Mouse (Mus musculus) midbrain, embryonic 15.5 days (tissue): ENCODE data around the gene Cdhr3. TPM values are rescaled to one million over a fixed set of nuclear protein-coding genes. Genes with fewer than 3 reads are reported as not detected.

Source experiments
- ATAC-seq: fragments of 200-750 bp; cut with Nextera tagmentation; replicated peaks from 2 replicates; pipeline ENCODE4 v1.8.0; 2017; ENCODE audit warnings: moderate TSS enrichment
- H3K27ac ChIP-seq: fragments of 300-500 bp; sonication (generic); 2 replicates; pipeline ENCODE4 v1.5.1; 2015; ENCODE audit warnings: mild to moderate bottlenecking, inconsistent platforms
- H3K27me3 ChIP-seq: fragments of 300-500 bp; sonication (generic); replicated peaks from 2 replicates; pipeline ENCODE4 v1.6.1; 2015; ENCODE audit warnings: inconsistent platforms
- H3K36me3 ChIP-seq: fragments of 300-500 bp; sonication (generic); replicated peaks from 2 replicates; pipeline ENCODE4 v1.6.1; 2015; ENCODE audit warnings: inconsistent platforms
- H3K4me1 ChIP-seq: fragments of 300-500 bp; sonication (generic); 2 replicates; pipeline ENCODE4 v1.6.1; 2015; ENCODE audit warnings: inconsistent platforms
- H3K4me2 ChIP-seq: fragments of 300-500 bp; sonication (generic); 2 replicates; pipeline ENCODE4 v1.6.1; 2015; ENCODE audit warnings: inconsistent platforms, mild to moderate bottlenecking, moderate library complexity
- H3K4me3 ChIP-seq: fragments of 300-500 bp; sonication (generic); 2 replicates; pipeline ENCODE4 v1.5.1; 2015; ENCODE audit warnings: mild to moderate bottlenecking, inconsistent platforms
- H3K9ac ChIP-seq: fragments of 300-500 bp; sonication (generic); 2 replicates; pipeline ENCODE4 v1.6.1; 2015; ENCODE audit warnings: mild to moderate bottlenecking, inconsistent platforms
- H3K9me3 ChIP-seq: fragments of 300-500 bp; sonication (generic); 2 replicates; pipeline ENCODE4 v1.6.1; 2016; ENCODE audit warnings: inconsistent platforms
- WGBS: fragments of 180-500 bp; shearing (Covaris S2); methylation state at CpG from one replicate; pipeline ENCODE4 v1.1.7; 2015; ENCODE audit warnings: mixed read lengths; 5-methylcytosine and 5-hydroxymethylcytosine counted together
- polyA plus RNA-seq: library from polyadenylated mRNA; unstranded; fragments of >200 nt; fragmentation: Nextera tagmentation; extraction: Ambion mirVana; gene quantifications from 2 replicates; pipeline ENCODE4 v1.2.1, GENCODE M21; 2015

Cdhr3 gene
- polyA plus RNA-seq, 1 experiment from 2014 or later: 0.32 TPM

GRCm38 (mm10) chr12:33046434-33046833 is 46.2 kb downstream of the Cdhr3 start:
- H3K4me2 ChIP-seq: no peak overlapping the region
- peaks cover 17% of the 10 kb centered on the region for H3K4me1 ChIP-seq
- H3K27me3 ChIP-seq: no peaks in the 10 kb centered on the region; the same call in 1 of the 2 replicates
- H3K36me3 ChIP-seq: no peaks in the 10 kb centered on the region
- no peak overlapping the region; the same call in 1 of the 2 replicates for H3K9ac ChIP-seq
- no peaks in the 10 kb centered on the region for H3K9me3 ChIP-seq
- H3K4me3 ChIP-seq: no peak overlapping the region
- ATAC-seq: peak; percentile 37; the same call in 1 of the 2 replicates
- 63% methylated on average over 7 of the region's 7 CpGs for WGBS
- H3K27ac ChIP-seq: peak overlapping the region; percentile 68

- Histone ChIP-seq H3K9me3 (no peaks in the 10 kb centered on the region), H3K4me1 (peaks cover 17% of the 10 kb centered on the region), H3K27ac (peak overlapping the region; percentile 68), H3K27me3 (no peaks in the 10 kb centered on the region; the same call in 1 of the 2 replicates), H3K4me3 (no peak overlapping the region), H3K9ac (no peak overlapping the region; the same call in 1 of the 2 replicates), H3K4me2 (peak overlapping the region; percentile 30), H3K36me3 (no peaks in the 10 kb centered on the region)
- peak; percentile 71 for ATAC-seq
- 38% methylated on average over 16 of the region's 16 CpGs for WGBS
Observed at GRCm38 (mm10) chr12:33045533-33046361, 46.9 kb downstream of the Cdhr3 start.

- Histone ChIP-seq H3K36me3 (no peaks in the 10 kb centered on the region), H3K4me1 (peaks cover 13% of the 10 kb centered on the region), H3K9ac (no peak overlapping the region), H3K27me3 (no peaks in the 10 kb centered on the region; the same call in 1 of the 2 replicates), H3K27ac (no peak overlapping the region), H3K4me2 (no peak overlapping the region), H3K4me3 (no peak overlapping the region), H3K9me3 (no peaks in the 10 kb centered on the region)
- 95% methylated on average over 7 of the region's 7 CpGs for WGBS
- no peak for ATAC-seq
Observed at GRCm38 (mm10) chr12:33041476-33041875, 51.2 kb downstream of the Cdhr3 start.

GRCm38 (mm10) chr12:33040811-33041210 is 51.9 kb downstream of the Cdhr3 start:
- Histone ChIP-seq H3K27ac (no peak overlapping the region), H3K4me1 (peaks cover 12% of the 10 kb centered on the region), H3K9ac (no peak overlapping the region), H3K36me3 (no peaks in the 10 kb centered on the region), H3K4me3 (no peak overlapping the region), H3K4me2 (no peak overlapping the region), H3K27me3 (no peaks in the 10 kb centered on the region; the same call in 1 of the 2 replicates), H3K9me3 (no peaks in the 10 kb centered on the region)
- 85% methylated on average over 2 of the region's 2 CpGs for WGBS
- ATAC-seq: no peak

- no peak overlapping the region for H3K9ac ChIP-seq
- no peaks in the 10 kb centered on the region for H3K36me3 ChIP-seq
- H3K4me3 ChIP-seq: no peak overlapping the region
- no peaks in the 10 kb centered on the region for H3K9me3 ChIP-seq
- H3K4me2 ChIP-seq: no peak overlapping the region
- peaks cover 18% of the 10 kb centered on the region for H3K4me1 ChIP-seq
- H3K27ac ChIP-seq: no peak overlapping the region
- no peaks in the 10 kb centered on the region; the same call in 1 of the 2 replicates for H3K27me3 ChIP-seq
- ATAC-seq: no peak
Observed at GRCm38 (mm10) chr12:33038676-33039075, 54.0 kb downstream of the Cdhr3 start.

- Histone ChIP-seq H3K4me3 (no peak overlapping the region), H3K9ac (no peak overlapping the region), H3K27me3 (no peaks in the 10 kb centered on the region), H3K9me3 (no peaks in the 10 kb centered on the region), H3K27ac (peak overlapping the region; percentile 73), H3K4me2 (peak overlapping the region; percentile 25), H3K4me1 (peaks cover 18% of the 10 kb centered on the region), H3K36me3 (no peaks in the 10 kb centered on the region)
- WGBS: 18% methylated on average over 21 of the region's 21 CpGs
- ATAC-seq: peak; percentile 92
Observed at GRCm38 (mm10) chr12:33035719-33036521, 56.8 kb downstream of the Cdhr3 start.

GRCm38 (mm10) chr12:33035089-33035718 is 57.5 kb downstream of the Cdhr3 start:
- Histone ChIP-seq H3K36me3 (no peaks in the 10 kb centered on the region), H3K9ac (no peak overlapping the region), H3K4me3 (no peak overlapping the region), H3K4me1 (peaks cover 22% of the 10 kb centered on the region), H3K27ac (peak overlapping the region; percentile 73), H3K9me3 (no peaks in the 10 kb centered on the region), H3K27me3 (no peaks in the 10 kb centered on the region), H3K4me2 (peak overlapping the region; percentile 25)
- 17% methylated on average over 11 of the region's 11 CpGs for WGBS
- peak; percentile 75 for ATAC-seq

- H3K4me3 ChIP-seq: no peak overlapping the region
- H3K9me3 ChIP-seq: no peaks in the 10 kb centered on the region
- H3K4me2 ChIP-seq: peak overlapping the region; percentile 25; the same call in 1 of the 2 replicates
- no peaks in the 10 kb centered on the region for H3K27me3 ChIP-seq
- H3K4me1 ChIP-seq: peaks cover 25% of the 10 kb centered on the region
- no peaks in the 10 kb centered on the region for H3K36me3 ChIP-seq
- H3K9ac ChIP-seq: no peak overlapping the region
- peak; percentile 26; the same call in 1 of the 2 replicates for ATAC-seq
- 47% methylated on average over 12 of the region's 12 CpGs for WGBS
- H3K27ac ChIP-seq: peak overlapping the region; percentile 73
Observed at GRCm38 (mm10) chr12:33034343-33035088, 58.2 kb downstream of the Cdhr3 start.

GRCm38 (mm10) chr12:33033221-33033620 is 59.5 kb downstream of the Cdhr3 start:
- H3K9me3 ChIP-seq: no peaks in the 10 kb centered on the region
- no peaks in the 10 kb centered on the region for H3K36me3 ChIP-seq
- no peak overlapping the region for H3K4me3 ChIP-seq
- H3K9ac ChIP-seq: no peak overlapping the region
- no peaks in the 10 kb centered on the region for H3K27me3 ChIP-seq
- H3K4me2 ChIP-seq: no peak overlapping the region
- H3K4me1 ChIP-seq: peaks cover 25% of the 10 kb centered on the region
- H3K27ac ChIP-seq: no peak overlapping the region
- WGBS: 56% methylated on average over 6 of the region's 6 CpGs
- no peak for ATAC-seq

- Histone ChIP-seq H3K9me3 (no peaks in the 10 kb centered on the region), H3K4me3 (no peak overlapping the region), H3K36me3 (no peaks in the 10 kb centered on the region), H3K27ac (no peak overlapping the region), H3K9ac (no peak overlapping the region), H3K4me1 (peaks cover 26% of the 10 kb centered on the region), H3K27me3 (0 out of 2 replicates have a peak, but pooled peaks cover 6% of the 10 kb centered on the region), H3K4me2 (no peak overlapping the region)
- no peak for ATAC-seq
- WGBS: 86% methylated on average over 2 of the region's 2 CpGs
Observed at GRCm38 (mm10) chr12:33030589-33030988, 62.1 kb downstream of the Cdhr3 start.

GRCm38 (mm10) chr12:33030066-33030465 is 62.6 kb downstream of the Cdhr3 start:
- H3K9me3 ChIP-seq: no peaks in the 10 kb centered on the region
- H3K4me1 ChIP-seq: peaks cover 21% of the 10 kb centered on the region
- no peak overlapping the region for H3K4me3 ChIP-seq
- H3K36me3 ChIP-seq: no peaks in the 10 kb centered on the region
- H3K27ac ChIP-seq: no peak overlapping the region
- no peak for ATAC-seq
- 0 out of 2 replicates have a peak, but pooled peaks cover 6% of the 10 kb centered on the region for H3K27me3 ChIP-seq
- no peak overlapping the region for H3K9ac ChIP-seq
- no peak overlapping the region for H3K4me2 ChIP-seq
- 50% methylated on average over 13 of the region's 13 CpGs for WGBS
